Mouse (Mus musculus) small intestine, adult 2 months (tissue): ENCODE measurements around the gene Shisal2a. TPM values are rescaled to one million over a fixed set of nuclear protein-coding genes. Genes with fewer than 3 reads are reported as not detected.

Experiments
- H3K27ac ChIP-seq: fragments of 200-500 bp; 2 replicates; pipeline ENCODE4 v1.5.1; 2012; ENCODE audit warnings: low read depth, low read length, control low read depth, inconsistent platforms; ENCODE audit not compliant: insufficient read depth
- H3K27me3 ChIP-seq: fragments of 200-500 bp; 2 replicates; pipeline ENCODE4 v1.6.1; 2012; ENCODE audit warnings: mild to moderate bottlenecking, moderate library complexity, low read length, inconsistent platforms; ENCODE audit not compliant: control insufficient read depth, insufficient read depth
- H3K36me3 ChIP-seq: fragments of 200-500 bp; 2 replicates; pipeline ENCODE4 v1.6.1; 2012; ENCODE audit warnings: mild to moderate bottlenecking, low read length, control low read depth, inconsistent platforms; ENCODE audit not compliant: control insufficient read depth, insufficient read depth
- H3K4me1 ChIP-seq: fragments of 200-500 bp; 2 replicates; pipeline ENCODE4 v1.6.1; 2012; ENCODE audit warnings: low read length, inconsistent platforms, mixed read lengths; ENCODE audit not compliant: control insufficient read depth, insufficient read depth, insufficient read length
- H3K4me3 ChIP-seq: fragments of 200-500 bp; 2 replicates; pipeline ENCODE4 v1.5.1; 2012; ENCODE audit warnings: low read depth, mild to moderate bottlenecking, control low read depth, inconsistent platforms, low read length, moderate library complexity
- CTCF ChIP-seq: fragments of 200-500 bp; IDR thresholded peaks from 2 replicates; pipeline ENCODE4 v1.5.1; 2012; ENCODE audit warnings: low read depth, mild to moderate bottlenecking, control low read depth, inconsistent platforms, low read length, moderate library complexity, mixed read lengths; ENCODE audit not compliant: insufficient replicate concordance, insufficient read length; ENCODE audit errors: extremely low read depth
- POLR2A ChIP-seq: fragments of 200-500 bp; IDR thresholded peaks from 2 replicates; pipeline ENCODE4 v1.6.1; 2012; ENCODE audit warnings: low read depth, mild to moderate bottlenecking, control low read depth, inconsistent platforms, low read length, moderate library complexity
- WGBS: fragments of 180-500 bp; shearing (Covaris S2); methylation state at CpG from one replicate; pipeline ENCODE4 v1.1.7; 2018; 5-methylcytosine and 5-hydroxymethylcytosine counted together
- polyA plus RNA-seq: library from polyadenylated mRNA; depleted of rRNA; stranded (reverse); fragments of >200 nt; gene quantifications from 2 replicates; pipeline ENCODE4 v1.2.3, GENCODE M21; 2012; rRNA removed

Gene Shisal2a
- polyA plus RNA-seq: 0.20 TPM in 1 of 2 replicates, not detected in the other

- TF ChIP-seq POLR2A (no peak), CTCF (no peak)
- H3K36me3 ChIP-seq: no peaks in the 10 kb centered on the region
- H3K27ac ChIP-seq: no peak within 1 kb of the TSS
- 7% methylated on average over 55 of the region's 55 CpGs for WGBS
- peaks cover 24% of the 10 kb centered on the region for H3K27me3 ChIP-seq
- peaks cover 6% of the 10 kb centered on the region for H3K4me1 ChIP-seq
- peak within 1 kb of the TSS; percentile 35 for H3K4me3 ChIP-seq
Measured at GRCm38 (mm10) chr4:108383183-108383714, at the start of gene Shisal2a. Gene Shisal2a (minus strand): TSS chr4:108383349.

- H3K36me3 ChIP-seq: no peaks in the 10 kb centered on the region
- no peak overlapping the region for H3K4me3 ChIP-seq
- no peak overlapping the region for H3K27ac ChIP-seq
- WGBS: 66% methylated on average over 2 of the region's 2 CpGs
- no peaks in the 10 kb centered on the region; the same call in 1 of the 2 replicates for H3K27me3 ChIP-seq
- no peaks in the 10 kb centered on the region for H3K4me1 ChIP-seq
- TF ChIP-seq CTCF (no peak), POLR2A (no peak)
Measured at GRCm38 (mm10) chr4:108431561-108431936, 48.4 kb upstream of the Shisal2a start.

- 76% methylated on average over 4 of the region's 4 CpGs for WGBS
- no peak overlapping the region for H3K27ac ChIP-seq
- no peak overlapping the region for H3K4me3 ChIP-seq
- TF ChIP-seq CTCF (no peak), POLR2A (no peak)
- no peaks in the 10 kb centered on the region for H3K36me3 ChIP-seq
- H3K27me3 ChIP-seq: no peaks in the 10 kb centered on the region; the same call in 1 of the 2 replicates
- no peaks in the 10 kb centered on the region for H3K4me1 ChIP-seq
Measured at GRCm38 (mm10) chr4:108430656-108431560, 47.8 kb upstream of the Shisal2a start.

- Histone ChIP-seq H3K27me3 (no peaks in the 10 kb centered on the region; the same call in 1 of the 2 replicates), H3K4me3 (no peak overlapping the region), H3K36me3 (no peaks in the 10 kb centered on the region), H3K4me1 (peaks cover 8% of the 10 kb centered on the region; the same call in 1 of the 2 replicates), H3K27ac (no peak overlapping the region)
- no peak for TF ChIP-seq POLR2A
- no peak for TF ChIP-seq CTCF
- 61% methylated on average over 6 of the region's 6 CpGs for WGBS
Measured at GRCm38 (mm10) chr4:108428341-108428721, 45.2 kb upstream of the Shisal2a start.

GRCm38 (mm10) chr4:108427719-108428340, 44.7 kb upstream of the Shisal2a start:
- 29% methylated on average over 11 of the region's 11 CpGs for WGBS
- Histone ChIP-seq H3K4me3 (no peak overlapping the region), H3K4me1 (peaks cover 8% of the 10 kb centered on the region; the same call in 1 of the 2 replicates), H3K27ac (no peak overlapping the region), H3K36me3 (no peaks in the 10 kb centered on the region), H3K27me3 (no peaks in the 10 kb centered on the region; the same call in 1 of the 2 replicates)
- TF ChIP-seq CTCF (no peak), POLR2A (no peak)

- TF ChIP-seq CTCF (no peak), POLR2A (no peak)
- 0 out of 2 replicates have a peak overlapping the region, but pooled peaks have one; percentile 58 for H3K27ac ChIP-seq
- 21% methylated on average over 2 of the region's 2 CpGs for WGBS
- H3K36me3 ChIP-seq: no peaks in the 10 kb centered on the region
- peaks cover 8% of the 10 kb centered on the region; the same call in 1 of the 2 replicates for H3K4me1 ChIP-seq
- no peak overlapping the region for H3K4me3 ChIP-seq
- H3K27me3 ChIP-seq: no peaks in the 10 kb centered on the region; the same call in 1 of the 2 replicates
Measured at GRCm38 (mm10) chr4:108424587-108424986, 41.4 kb upstream of the Shisal2a start.
